Mouse (Mus musculus) liver, adult (tissue): ENCODE measurements around the gene Rabgap1l.

Source experiments
- GATA4 ChIP-seq: IDR thresholded peaks from 2 replicates; pipeline ENCODE4 v1.6.1; 2014; ENCODE audit warnings: mild to moderate bottlenecking, low read length; ENCODE audit not compliant: insufficient replicate concordance

Rabgap1l gene

GRCm38 (mm10) chr1:160793791-160794757, 1.1 kb upstream of the Rabgap1l start:
- TF ChIP-seq GATA4, result no peak

GRCm38 (mm10) chr1:160792156-160792685, 790 bp downstream of the Rabgap1l start:
- no peak for TF ChIP-seq GATA4

GRCm38 (mm10) chr1:160791381-160792155, 1.4 kb downstream of the Rabgap1l start:
- no peak for TF ChIP-seq GATA4

GRCm38 (mm10) chr1:160790630-160791029, 2.4 kb downstream of the Rabgap1l start:
- no peak for TF ChIP-seq GATA4

- no peak for TF ChIP-seq GATA4
These were observed 3.1 kb downstream of the Rabgap1l start for GRCm38 (mm10) chr1:160789876-160790275.

- TF ChIP-seq GATA4, result no peak
These were observed 5.1 kb downstream of the Rabgap1l start for GRCm38 (mm10) chr1:160787926-160788325.

GRCm38 (mm10) chr1:160787164-160787563, 5.8 kb downstream of the Rabgap1l start:
- TF ChIP-seq GATA4, result no peak

GRCm38 (mm10) chr1:160786571-160786970, 6.4 kb downstream of the Rabgap1l start:
- no peak for TF ChIP-seq GATA4

GRCm38 (mm10) chr1:160785681-160786225, 7.3 kb downstream of the Rabgap1l start:
- TF ChIP-seq GATA4, result no peak

- TF ChIP-seq GATA4, result no peak
These were observed 8.9 kb downstream of the Rabgap1l start for GRCm38 (mm10) chr1:160784122-160784521.

GRCm38 (mm10) chr1:160774166-160774565, 18.8 kb downstream of the Rabgap1l start:
- no peak for TF ChIP-seq GATA4

GRCm38 (mm10) chr1:160765565-160765964, 27.4 kb downstream of the Rabgap1l start:
- no peak for TF ChIP-seq GATA4

GRCm38 (mm10) chr1:160758243-160758642, 34.8 kb downstream of the Rabgap1l start:
- TF ChIP-seq GATA4, result no peak

GRCm38 (mm10) chr1:160755359-160755758, 37.7 kb downstream of the Rabgap1l start:
- TF ChIP-seq GATA4, result no peak

GRCm38 (mm10) chr1:160750629-160751028, 42.4 kb downstream of the Rabgap1l start:
- no peak for TF ChIP-seq GATA4
